Mouse (Mus musculus) CH12.LX (cell line): ENCODE data around the gene Abca1. TPM values are rescaled to one million over a fixed set of nuclear protein-coding genes. Genes with fewer than 3 reads are reported as not detected.

Experiments used
- DNase-seq: peaks from one replicate; pipeline ENCODE4 v3.0.0-alpha.2; 2013; ENCODE audit errors: extremely low read depth
- H3K27ac ChIP-seq: 2 replicates; pipeline ENCODE4 v1.5.1; 2012; ENCODE audit warnings: low read depth, mild to moderate bottlenecking, control low read depth, moderate library complexity; ENCODE audit not compliant: insufficient read depth
- H3K27me3 ChIP-seq: replicated peaks from 2 replicates; pipeline ENCODE3; 2012; ENCODE audit warnings: inconsistent platforms
- H3K36me3 ChIP-seq, 2 experiments: replicated peaks in 1 of 2; 2 replicates each; pipeline versions ENCODE3 to v1.6.1; 2012; ENCODE audit warnings: inconsistent platforms in 1 of 2, low read length in 1 of 2, mild to moderate bottlenecking in 1 of 2, mixed read lengths in 1 of 2, moderate library complexity in 1 of 2; ENCODE audit not compliant: control insufficient read depth in 1 of 2, insufficient read depth in 1 of 2
- H3K4me1 ChIP-seq, 2 experiments: 2 replicates each; pipeline ENCODE4 v1.6.1; 2012; ENCODE audit warnings: inconsistent platforms in 1 of 2, moderate library complexity in 1 of 2; ENCODE audit not compliant: insufficient read depth in 2 of 2, control insufficient read depth in 1 of 2
- H3K4me2 ChIP-seq: 2 replicates; pipeline ENCODE4 v1.6.1; 2012; ENCODE audit warnings: low read depth, mild to moderate bottlenecking, control low read depth; ENCODE audit not compliant: poor library complexity, insufficient read depth, severe bottlenecking
- H3K4me3 ChIP-seq, 3 experiments: fragments of 150-350 bp in 1 of 3; sonication (generic) in 1 of 3; replicated peaks in 1 of 3; 2 replicates each; pipeline versions ENCODE3 to v1.5.1; 2011 to 2012; ENCODE audit warnings: low read depth in 2 of 3, low read length in 2 of 3, mild to moderate bottlenecking in 2 of 3, moderate library complexity in 2 of 3, control low read depth in 1 of 3, improper control_type of control experiment in 1 of 3, inconsistent platforms in 1 of 3, mixed read lengths in 1 of 3; ENCODE audit not compliant: poor library complexity in 1 of 3
- H3K79me2 ChIP-seq: replicated peaks from 2 replicates; pipeline ENCODE4 v1.6.1; 2012; ENCODE audit warnings: mild to moderate bottlenecking, moderate library complexity; ENCODE audit not compliant: control insufficient read depth, poor library complexity, insufficient read depth, severe bottlenecking; ENCODE audit errors: extremely low read depth
- H3K9ac ChIP-seq: 2 replicates; pipeline ENCODE4 v1.6.1; 2012; ENCODE audit warnings: low read depth, mild to moderate bottlenecking, control low read depth, moderate library complexity; ENCODE audit not compliant: insufficient read depth
- H3K9me3 ChIP-seq: replicated peaks from 2 replicates; pipeline ENCODE3; 2012; ENCODE audit warnings: low read length, inconsistent platforms, mixed read lengths
- CHD1 ChIP-seq: IDR thresholded peaks from 2 replicates; pipeline ENCODE4 v1.6.1; 2012; ENCODE audit warnings: low read depth, low read length, improper control_type of control experiment, inconsistent platforms
- CHD2 ChIP-seq: IDR thresholded peaks from 2 replicates; pipeline ENCODE4 v1.6.1; 2011; ENCODE audit warnings: low read length, improper control_type of control experiment
- CTCF ChIP-seq, 2 experiments: IDR thresholded peaks in 1 of 2; conservative IDR thresholded peaks in 1 of 2; 2 replicates each; pipeline ENCODE4 v1.5.1; 2011 to 2012; ENCODE audit warnings: low read depth in 2 of 2, low read length in 2 of 2, improper control_type of control experiment in 1 of 2, inconsistent platforms in 1 of 2, mild to moderate bottlenecking in 1 of 2, moderate library complexity in 1 of 2
- ELF1 ChIP-seq: IDR thresholded peaks from 2 replicates; pipeline ENCODE4 v1.6.1; 2014; ENCODE audit warnings: low read depth, mild to moderate bottlenecking, inconsistent platforms, low read length, improper control_type of control experiment
- EP300 ChIP-seq: IDR thresholded peaks from 2 replicates; pipeline ENCODE4 v1.6.1; 2011; ENCODE audit warnings: low read length, improper control_type of control experiment
- GABPA ChIP-seq: IDR thresholded peaks from 2 replicates; pipeline ENCODE4 v1.6.1; 2012; ENCODE audit warnings: low read depth, low read length, improper control_type of control experiment, inconsistent platforms; ENCODE audit not compliant: insufficient replicate concordance
- HCFC1 ChIP-seq: IDR thresholded peaks from 2 replicates; pipeline ENCODE4 v1.6.1; 2012; ENCODE audit warnings: low read depth, mild to moderate bottlenecking, inconsistent platforms, low read length, improper control_type of control experiment
- JUN ChIP-seq: IDR thresholded peaks from 2 replicates; pipeline ENCODE4 v1.6.1; 2011; ENCODE audit warnings: low read depth, mild to moderate bottlenecking, low read length, improper control_type of control experiment, moderate library complexity; ENCODE audit not compliant: insufficient read depth
- JUND ChIP-seq: conservative IDR thresholded peaks from 2 replicates; pipeline ENCODE4 v1.6.1; 2011; ENCODE audit warnings: low read depth, low read length, improper control_type of control experiment
- KAT2A ChIP-seq: IDR thresholded peaks from 2 replicates; pipeline ENCODE4 v1.6.1; 2012; ENCODE audit warnings: low read length, improper control_type of control experiment, inconsistent platforms; ENCODE audit not compliant: insufficient replicate concordance
- MAZ ChIP-seq: IDR thresholded peaks from 2 replicates; pipeline ENCODE4 v1.6.1; 2012; ENCODE audit warnings: low read depth, mild to moderate bottlenecking, inconsistent platforms, low read length, improper control_type of control experiment, moderate library complexity
- MXI1 ChIP-seq: IDR thresholded peaks from 2 replicates; pipeline ENCODE4 v1.6.1; 2011; ENCODE audit warnings: mild to moderate bottlenecking, low read depth, low read length, improper control_type of control experiment
- MYC ChIP-seq: IDR thresholded peaks from 2 replicates; pipeline ENCODE4 v1.6.1; 2011; ENCODE audit warnings: low read depth, mild to moderate bottlenecking, improper control_type of control experiment, low read length
- NRF1 ChIP-seq: IDR thresholded peaks from 2 replicates; pipeline ENCODE4 v1.6.1; 2014; ENCODE audit warnings: low read depth, mild to moderate bottlenecking, inconsistent platforms, low read length, improper control_type of control experiment, moderate library complexity
- RAD21 ChIP-seq: IDR thresholded peaks from 2 replicates; pipeline ENCODE4 v1.6.1; 2011; ENCODE audit warnings: low read depth, mild to moderate bottlenecking, low read length, improper control_type of control experiment, moderate library complexity
- RCOR1 ChIP-seq: conservative IDR thresholded peaks from 2 replicates; pipeline ENCODE4 v1.6.1; 2012; ENCODE audit warnings: low read depth, mild to moderate bottlenecking, inconsistent platforms, low read length, improper control_type of control experiment
- SIN3A ChIP-seq: IDR thresholded peaks from 2 replicates; pipeline ENCODE4 v1.6.1; 2012; ENCODE audit warnings: low read length, improper control_type of control experiment, inconsistent platforms
- SMC3 ChIP-seq: IDR thresholded peaks from 2 replicates; pipeline ENCODE4 v1.6.1; 2011; ENCODE audit warnings: low read depth, low read length, improper control_type of control experiment
- TBP ChIP-seq: conservative IDR thresholded peaks from 2 replicates; pipeline ENCODE4 v1.6.1; 2011; ENCODE audit warnings: low read depth, low read length, improper control_type of control experiment
- TCF12 ChIP-seq: IDR thresholded peaks from 2 replicates; pipeline ENCODE4 v1.6.1; 2014; ENCODE audit warnings: low read depth, mild to moderate bottlenecking, inconsistent platforms, low read length, improper control_type of control experiment
- ZC3H11A ChIP-seq: IDR thresholded peaks from 2 replicates; pipeline ENCODE4 v1.6.1; 2012; ENCODE audit warnings: low read depth, mild to moderate bottlenecking, inconsistent platforms, low read length, improper control_type of control experiment
- ZMIZ1 ChIP-seq: IDR thresholded peaks from 2 replicates; pipeline ENCODE4 v1.6.1; 2012; ENCODE audit warnings: low read depth, mild to moderate bottlenecking, inconsistent platforms, low read length, improper control_type of control experiment
- dilution Hi-C: fragments of 300-500 bp; cut with MboI; formaldehyde crosslinking; loops from 2 replicates; pipeline ENCODE4 v1.14.3; 2020; ENCODE audit warnings: low sequenced_read_pairs; ENCODE audit not compliant: extremely low pct_unique_long_range_greater_than_20kb, extremely low pct_ligation_motif_present
- in situ Hi-C: fragments of 300-500 bp; cut with MboI; formaldehyde crosslinking; loops from 3 replicates; pipeline ENCODE4 v1.14.3; 2019; ENCODE audit warnings: low sequenced_read_pairs, low pct_ligation_motif_present, low pct_unique_long_range_greater_than_20kb, mixed read lengths
- polyA plus RNA-seq: library from polyadenylated mRNA; unstranded; fragments of >175 nt; gene quantifications from 2 replicates; pipeline ENCODE4 v1.2.1, GENCODE M21; 2012; ENCODE audit warnings: low read depth; ENCODE audit not compliant: insufficient read length
- total RNA-seq, 2 experiments: library from RNA; depleted of rRNA; stranded (reverse); fragments of 300-350 nt in 1 of 2; fragments of >200 nt in 1 of 2; gene quantifications; 2 replicates each; pipeline ENCODE4 v1.2.3; 2012 to 2014

The Abca1 gene
- total and polyA plus RNA-seq, 3 experiments: 0.13 to 0.46 (median 0.35) TPM

GRCm38 (mm10) chr4:53158634-53159033 is 1.1 kb downstream of the Abca1 start (continued):
- TF ChIP-seq RAD21 (peak; percentile 44), TBP (no peak), SMC3 (peak; percentile 58), ELF1 (no peak), KAT2A (no peak), CHD2 (peak; percentile 75), ZMIZ1 (no peak)

GRCm38 (mm10) chr4:53155471-53155870 is 4.2 kb downstream of the Abca1 start:
- in situ Hi-C loops (no loop called here), dilution Hi-C loops (no loop called here)
- H3K79me2 ChIP-seq: no peaks in the 10 kb centered on the region
- no peak overlapping the region for H3K9ac ChIP-seq
- peaks cover 6 to 38% of the 10 kb centered on the region in 2 experiments for H3K4me1 ChIP-seq
- H3K9me3 ChIP-seq: no peaks in the 10 kb centered on the region
- DNase-seq: no peak
- H3K27me3 ChIP-seq: peaks cover 12% of the 10 kb centered on the region
- H3K36me3 ChIP-seq: no peaks in the 10 kb centered on the region
- H3K4me2 ChIP-seq: no peak overlapping the region
- TF ChIP-seq GABPA (no peak), EP300 (no peak), RAD21 (no peak), ZC3H11A (no peak), CHD1 (no peak), MXI1 (no peak), JUND (no peak), CTCF (conservative IDR thresholded peaks at IDR 0.05 in 1 of 2, IDR thresholded peaks at IDR 0.05 in 1 of 2; ENCODE audit: low read depth in 2 of 2, low read length in 2 of 2) (no peak), MYC (no peak), MAZ (no peak)
- TF ChIP-seq, all 38 proteins: peak for 0
- Histone ChIP-seq H3K4me3 (no peak overlapping the region), H3K27ac (no peak overlapping the region)

- Histone ChIP-seq H3K4me3 (no peak overlapping the region), H3K9ac (no peak overlapping the region), H3K4me1 (peaks cover 12 to 42% of the 10 kb centered on the region in 2 experiments), H3K4me2 (no peak overlapping the region), H3K9me3 (no peaks in the 10 kb centered on the region), H3K79me2 (no peaks in the 10 kb centered on the region), H3K36me3 (no peaks in the 10 kb centered on the region), H3K27ac (no peak overlapping the region), H3K27me3 (peaks cover 5% of the 10 kb centered on the region)
- dilution Hi-C loops (no loop called here), in situ Hi-C loops (no loop called here)
- no peak for DNase-seq
- TF ChIP-seq KAT2A (no peak), MXI1 (no peak), GABPA (no peak), RCOR1 (no peak), JUN (no peak), HCFC1 (no peak), MAZ (no peak), JUND (no peak), ZC3H11A (no peak), NRF1 (no peak), SMC3 (no peak), SIN3A (no peak), TCF12 (no peak)
These were observed 6.0 kb downstream of the Abca1 start for GRCm38 (mm10) chr4:53153711-53154110.
